Mouse (Mus musculus) brown adipose tissue, adult 24 weeks (tissue): Measurements from ENCODE around the gene Carnmt1. TPM values are rescaled to one million over a fixed set of nuclear protein-coding genes. Genes with fewer than 3 reads are reported as not detected.

Experiments used
- H3K27ac ChIP-seq: fragments of 200-500 bp; replicated peaks from 2 replicates; pipeline ENCODE4 v1.5.1; 2012; ENCODE audit warnings: low read depth, mild to moderate bottlenecking, low read length
- H3K4me1 ChIP-seq: fragments of 200-500 bp; 2 replicates; pipeline ENCODE4 v1.6.1; 2012; ENCODE audit warnings: low read length, mixed read lengths; ENCODE audit not compliant: control insufficient read depth, insufficient read depth, insufficient read length
- H3K4me3 ChIP-seq: fragments of 200-500 bp; 2 replicates; pipeline ENCODE4 v1.5.1; 2012; ENCODE audit warnings: low read depth, mild to moderate bottlenecking, low read length, moderate library complexity; ENCODE audit not compliant: insufficient read depth
- polyA plus RNA-seq: library from polyadenylated mRNA; stranded (reverse); fragments of >200 nt; gene quantifications from 2 replicates; pipeline ENCODE4 v1.2.4, GENCODE M21; 2012; ENCODE audit not compliant: missing spikeins, insufficient read depth, insufficient read length

Carnmt1 gene
- polyA plus RNA-seq, 1 experiment, result 24.6 TPM

DNA sequence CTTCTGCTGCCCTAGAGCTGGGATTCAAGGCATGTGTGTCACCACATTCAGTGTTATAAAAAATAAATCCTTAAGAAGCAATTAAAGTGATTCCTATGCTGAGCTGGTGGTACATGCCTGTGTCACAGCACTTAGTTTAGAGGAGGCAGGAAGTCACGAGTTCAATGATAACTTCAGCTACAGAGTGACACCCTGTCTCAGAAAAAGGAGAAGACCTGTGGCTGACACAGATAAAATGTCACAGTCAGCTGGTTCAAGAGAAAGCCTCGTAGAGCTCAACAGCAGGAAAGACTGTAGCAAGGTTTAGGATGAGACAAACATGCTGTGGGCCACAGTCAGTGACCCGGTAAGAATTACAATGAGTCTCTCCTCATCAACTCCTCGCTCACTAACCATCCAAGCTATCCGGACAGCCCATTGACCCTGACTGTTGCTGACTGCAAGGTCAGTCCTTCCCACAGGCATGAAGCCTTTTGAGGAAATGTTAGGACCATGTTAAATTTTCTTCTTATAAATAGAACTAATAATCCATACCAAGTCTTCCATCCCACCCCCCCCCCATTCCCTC, 23.6 kb upstream of the Carnmt1 start:
- H3K4me3 ChIP-seq, result no peak overlapping the region
- H3K27ac ChIP-seq, result no peak overlapping the region
- H3K4me1 ChIP-seq, result no peaks in the 10 kb centered on the region

DNA sequence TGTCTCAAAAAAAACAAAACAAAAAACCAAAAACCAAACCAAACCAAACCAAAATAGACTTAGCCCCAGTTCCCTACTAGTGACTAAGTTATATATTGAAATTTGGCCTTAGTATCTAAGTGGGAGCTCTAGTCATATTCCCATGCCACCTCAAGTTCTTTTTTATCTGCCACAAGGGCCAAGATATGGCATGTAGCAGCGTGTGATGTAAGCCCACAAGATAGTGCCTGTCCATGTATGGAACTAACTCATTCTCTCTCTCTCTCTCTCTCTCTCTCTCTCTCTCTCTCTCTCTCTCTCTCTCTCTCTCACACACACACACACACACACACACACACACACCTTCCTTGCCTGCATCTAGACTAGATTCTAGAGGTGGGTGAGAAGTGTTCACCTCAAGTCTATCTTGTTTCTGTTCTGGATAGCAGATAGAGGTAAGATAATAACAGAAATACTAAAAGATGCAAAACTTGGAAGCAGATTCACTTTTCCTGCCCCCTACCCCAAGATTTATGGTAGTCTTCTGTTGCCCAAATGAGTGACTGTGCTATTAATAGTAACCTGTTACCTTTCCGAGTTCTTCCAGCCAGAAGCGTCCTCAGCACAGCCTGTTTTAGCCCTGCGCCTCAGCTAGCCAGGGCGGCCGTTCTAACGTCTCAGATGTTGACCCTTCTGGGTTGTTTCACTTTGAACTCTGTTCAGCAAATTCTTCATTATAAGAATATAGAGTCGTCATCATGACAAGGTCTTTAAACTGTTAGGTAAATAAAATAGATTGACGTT, 22.6 kb upstream of the Carnmt1 start:
- no peak overlapping the region for H3K4me3 ChIP-seq
- H3K27ac ChIP-seq, result no peak overlapping the region
- no peaks in the 10 kb centered on the region for H3K4me1 ChIP-seq

DNA sequence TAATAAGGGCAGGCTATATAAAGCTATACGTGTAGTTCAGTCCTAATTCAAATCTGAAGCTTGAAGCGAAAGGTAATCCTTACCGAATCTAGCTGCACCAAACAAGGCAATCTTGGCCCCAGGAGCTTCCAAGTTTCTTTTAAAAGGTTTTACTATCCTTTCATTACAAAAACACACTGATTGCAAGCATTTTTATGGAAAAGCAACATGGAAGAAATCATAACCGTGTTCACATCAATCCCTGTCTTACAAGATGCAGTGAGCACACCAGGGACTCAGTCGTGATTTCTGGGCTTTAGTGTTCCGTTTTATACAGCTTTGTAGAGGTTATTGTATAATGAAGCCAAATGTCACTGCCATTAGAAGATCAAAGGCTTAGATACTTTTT, 22.0 kb upstream of the Carnmt1 start:
- Histone ChIP-seq H3K4me1 (no peaks in the 10 kb centered on the region), H3K27ac (no peak overlapping the region), H3K4me3 (no peak overlapping the region)

DNA sequence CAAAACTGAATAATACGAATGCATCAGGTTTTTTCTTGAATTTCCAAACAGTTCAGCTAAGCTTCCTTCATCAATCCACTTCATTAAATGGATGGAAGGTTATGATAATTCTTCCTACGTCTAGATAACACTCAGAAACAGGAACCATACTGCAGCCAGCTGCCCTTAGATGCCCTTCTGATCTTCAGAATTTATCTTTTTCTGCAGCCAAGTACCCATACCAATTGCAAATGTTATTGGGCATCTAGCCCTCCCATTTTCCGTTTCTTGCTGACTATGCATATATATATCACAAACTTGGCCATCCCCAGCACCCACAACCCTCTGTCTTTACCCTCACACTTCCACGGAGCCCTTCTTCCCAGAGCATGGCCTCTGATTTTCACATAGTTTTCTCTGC, 20.6 kb upstream of the Carnmt1 start:
- H3K4me1 ChIP-seq, result no peaks in the 10 kb centered on the region
- H3K4me3 ChIP-seq, result no peak overlapping the region
- H3K27ac ChIP-seq, result no peak overlapping the region

DNA sequence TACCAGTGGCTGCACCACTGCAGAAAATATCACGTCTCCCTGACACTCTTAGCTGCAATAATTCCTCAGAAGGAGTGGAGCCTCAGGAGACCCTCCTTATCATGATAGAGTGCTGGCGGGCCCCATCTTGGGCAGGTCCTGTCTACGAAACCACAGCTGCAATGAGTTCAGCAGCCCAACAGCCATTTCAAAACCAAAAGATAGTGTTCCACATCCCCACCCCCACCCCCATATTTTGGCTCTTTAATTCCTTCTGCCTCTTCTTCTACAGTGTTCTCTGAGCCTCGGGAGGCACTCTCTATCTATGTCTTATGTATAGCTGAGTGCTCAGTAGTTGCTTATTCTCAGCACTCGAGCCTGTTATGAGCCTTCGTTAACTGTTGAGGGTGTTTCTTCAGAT, 20.1 kb upstream of the Carnmt1 start:
- Histone ChIP-seq H3K4me3 (no peak overlapping the region), H3K27ac (no peak overlapping the region), H3K4me1 (no peaks in the 10 kb centered on the region)

DNA sequence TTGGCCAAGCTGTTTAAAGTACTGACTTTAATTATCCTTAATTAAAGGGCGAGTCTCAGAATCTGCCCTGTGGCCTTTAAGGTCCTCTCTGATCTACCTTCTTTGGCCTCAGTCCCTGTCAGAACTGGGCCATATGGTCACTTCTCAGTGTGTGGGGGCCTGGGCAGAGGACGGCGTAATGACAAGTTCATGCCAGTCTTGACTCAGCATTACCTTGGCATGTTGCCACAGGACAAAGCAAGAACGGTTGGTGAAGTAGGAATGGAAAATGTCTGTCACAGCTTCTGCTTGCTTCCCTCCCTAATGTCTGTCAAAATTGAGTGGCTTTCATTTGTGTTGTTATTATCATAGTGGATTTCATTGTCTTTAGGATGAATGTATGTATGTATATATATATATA, 18.0 kb upstream of the Carnmt1 start:
- Histone ChIP-seq H3K27ac (no peak overlapping the region), H3K4me3 (no peak overlapping the region), H3K4me1 (no peaks in the 10 kb centered on the region)

DNA sequence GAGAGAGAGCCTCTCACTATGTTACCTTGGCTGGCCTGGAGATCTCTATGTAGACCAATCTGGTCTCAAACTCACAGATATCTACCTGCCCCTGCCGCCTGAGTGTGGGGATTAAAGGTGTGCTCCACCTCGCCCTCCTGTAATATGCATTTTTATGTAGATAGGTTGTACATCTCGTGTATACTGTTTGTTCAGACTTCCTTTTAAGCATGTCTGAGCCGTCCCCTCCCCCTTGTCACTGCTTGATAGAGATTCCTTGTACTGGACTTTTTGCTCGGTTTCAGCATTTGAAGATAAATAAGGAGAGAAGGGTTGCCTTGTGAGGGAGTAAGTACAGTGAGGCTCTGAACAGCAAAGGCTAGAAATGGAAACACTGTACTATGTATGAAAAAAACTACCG, 17.5 kb upstream of the Carnmt1 start:
- no peak overlapping the region for H3K27ac ChIP-seq

DNA sequence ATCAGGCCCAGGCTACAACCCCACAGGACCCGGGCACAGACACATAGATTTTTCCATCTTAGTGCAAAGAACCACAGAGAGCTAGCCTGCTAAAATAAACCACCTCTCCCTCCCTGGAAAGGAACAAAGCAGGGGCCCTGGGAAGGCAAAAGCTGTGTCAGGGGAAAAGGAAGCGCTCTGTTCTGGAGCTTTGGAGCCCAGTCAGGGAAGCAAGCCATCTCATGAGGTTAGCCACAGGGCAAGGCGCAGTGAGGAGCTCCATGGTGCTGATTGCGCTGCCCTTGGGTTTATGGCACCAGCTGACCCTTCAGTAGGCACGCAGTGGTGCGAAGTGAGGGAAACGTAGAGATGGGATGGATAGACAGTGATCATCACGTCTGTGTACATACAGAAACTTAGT, 16.2 kb upstream of the Carnmt1 start:
- Histone ChIP-seq H3K4me3 (no peak overlapping the region), H3K4me1 (no peaks in the 10 kb centered on the region), H3K27ac (no peak overlapping the region)

More for the DNA sequence above, 17.5 kb upstream of the Carnmt1 start:
- no peaks in the 10 kb centered on the region for H3K4me1 ChIP-seq
- no peak overlapping the region for H3K4me3 ChIP-seq

DNA sequence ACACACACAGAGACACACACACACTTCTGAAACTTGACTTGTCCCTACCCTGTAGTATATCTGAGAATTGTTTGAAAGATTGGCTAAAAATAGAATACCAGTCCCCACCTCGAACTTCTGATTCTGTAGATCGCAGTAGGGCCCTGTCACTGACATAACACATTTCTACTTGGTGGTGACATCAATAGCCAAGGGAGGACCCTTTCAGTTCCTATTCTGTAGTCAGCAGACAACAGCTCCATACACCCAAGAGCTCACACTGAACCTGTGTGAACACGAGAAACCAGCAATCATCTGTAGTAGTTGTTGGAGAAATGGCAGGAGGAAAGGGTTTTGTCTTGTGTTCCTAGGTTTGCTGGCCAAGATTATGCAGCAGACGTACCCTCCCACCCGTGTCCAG, 15.6 kb upstream of the Carnmt1 start:
- H3K4me3 ChIP-seq, result no peak overlapping the region
- H3K27ac ChIP-seq, result no peak overlapping the region
- no peaks in the 10 kb centered on the region for H3K4me1 ChIP-seq

DNA sequence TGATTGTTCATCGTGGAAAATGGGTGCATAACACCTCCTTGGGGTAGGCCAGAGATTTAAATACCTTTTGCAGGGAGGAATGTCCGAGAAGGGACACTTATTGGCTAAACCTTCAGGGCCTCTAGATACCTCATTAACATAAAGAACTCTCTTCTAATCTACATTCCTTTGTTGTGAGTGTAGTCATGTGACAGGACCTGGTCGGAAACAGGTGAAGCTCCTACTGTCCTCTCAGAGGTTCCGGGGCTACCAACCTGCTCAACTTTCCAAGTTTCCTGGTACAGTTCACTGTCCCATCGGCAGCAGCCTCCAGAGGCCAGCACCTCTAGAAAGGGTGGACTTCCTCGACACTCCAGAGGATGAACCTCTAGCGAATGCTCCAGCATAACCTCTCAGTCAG, 14.6 kb upstream of the Carnmt1 start:
- H3K27ac ChIP-seq, result no peak overlapping the region
- no peaks in the 10 kb centered on the region for H3K4me1 ChIP-seq
- no peak overlapping the region for H3K4me3 ChIP-seq

DNA sequence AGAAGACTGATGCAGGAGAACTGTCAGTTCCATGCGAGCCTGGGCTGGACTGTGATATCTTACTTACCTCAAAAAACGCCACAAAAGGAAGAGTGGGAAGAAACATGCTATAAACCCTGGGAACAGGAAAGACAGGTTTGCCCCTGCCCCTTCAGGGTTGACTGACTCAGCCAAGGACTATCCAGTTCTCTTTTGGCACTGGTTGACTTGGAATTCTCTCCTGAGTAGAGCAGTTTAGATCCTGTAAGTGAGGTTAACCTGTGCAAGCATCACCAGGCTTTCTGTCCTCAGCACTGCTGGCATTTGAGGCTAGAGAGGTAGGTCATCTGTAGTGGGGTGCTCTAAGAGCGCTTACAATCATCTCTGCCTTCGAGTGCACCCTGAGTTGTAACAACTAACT, 12.1 kb upstream of the Carnmt1 start:
- H3K4me1 ChIP-seq, result no peaks in the 10 kb centered on the region
- H3K27ac ChIP-seq, result no peak overlapping the region
- no peak overlapping the region for H3K4me3 ChIP-seq

DNA sequence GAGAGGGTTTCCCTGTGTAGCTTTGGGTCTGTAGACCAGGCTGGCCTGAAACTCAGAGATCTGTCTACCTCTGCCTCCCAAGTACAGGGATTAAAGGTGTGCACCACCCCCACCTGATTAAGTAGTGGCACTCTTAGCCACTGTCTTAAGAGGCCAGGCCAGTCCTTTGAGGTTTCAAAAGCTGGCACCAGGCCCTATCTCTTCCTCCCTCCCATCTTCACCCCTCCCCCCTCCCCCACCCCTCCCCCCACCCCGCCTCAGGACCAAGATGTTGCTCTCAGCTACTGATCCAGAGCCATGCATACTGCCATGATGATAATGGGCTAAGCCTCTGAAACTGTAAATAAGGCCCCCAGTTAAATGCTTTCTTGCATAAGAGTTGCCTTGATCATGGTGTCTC, 11.2 kb upstream of the Carnmt1 start:
- no peak overlapping the region for H3K27ac ChIP-seq
- no peaks in the 10 kb centered on the region for H3K4me1 ChIP-seq
- no peak overlapping the region for H3K4me3 ChIP-seq

DNA sequence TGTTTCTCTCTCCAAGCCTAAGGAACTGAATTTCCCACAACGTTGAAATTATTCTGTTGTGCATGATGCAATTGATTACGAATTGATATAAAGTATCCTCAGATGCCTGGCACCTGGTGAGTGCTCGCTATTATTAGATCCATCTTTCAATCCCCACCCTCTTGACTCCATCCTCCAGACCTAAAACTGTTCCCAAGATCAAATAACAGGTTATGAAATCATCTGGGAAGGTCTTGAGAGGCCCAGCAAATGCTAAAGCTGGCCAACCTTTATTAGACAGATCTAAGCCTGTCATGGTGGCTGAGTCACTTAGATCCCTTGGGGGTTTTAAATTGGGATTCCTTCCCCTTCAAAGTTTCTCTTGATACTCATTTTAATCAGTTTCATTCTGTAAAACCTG, 10.1 kb upstream of the Carnmt1 start:
- Histone ChIP-seq H3K27ac (no peak overlapping the region), H3K4me1 (no peaks in the 10 kb centered on the region), H3K4me3 (no peak overlapping the region)

DNA sequence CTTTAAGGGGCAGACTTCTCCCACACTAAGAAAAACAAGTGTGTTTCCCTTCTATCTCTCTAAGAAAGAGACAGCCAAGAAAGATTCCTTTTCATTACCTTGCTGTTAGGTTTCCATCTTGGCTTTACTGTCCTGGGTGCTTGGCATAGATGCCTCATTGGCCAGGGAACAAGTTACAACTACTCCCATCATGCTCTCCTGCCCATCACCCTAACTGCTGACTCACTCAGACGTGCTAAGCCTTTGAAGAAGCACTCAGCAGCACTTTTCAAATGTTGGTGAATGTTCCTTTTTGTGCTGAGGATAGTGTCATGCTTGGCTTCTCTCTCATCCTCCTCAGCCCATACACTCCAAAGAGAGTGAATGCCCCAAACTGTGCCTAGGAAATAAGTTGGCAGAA, 8.9 kb upstream of the Carnmt1 start:
- H3K4me3 ChIP-seq, result no peak overlapping the region
- no peak overlapping the region for H3K27ac ChIP-seq
- no peaks in the 10 kb centered on the region for H3K4me1 ChIP-seq

DNA sequence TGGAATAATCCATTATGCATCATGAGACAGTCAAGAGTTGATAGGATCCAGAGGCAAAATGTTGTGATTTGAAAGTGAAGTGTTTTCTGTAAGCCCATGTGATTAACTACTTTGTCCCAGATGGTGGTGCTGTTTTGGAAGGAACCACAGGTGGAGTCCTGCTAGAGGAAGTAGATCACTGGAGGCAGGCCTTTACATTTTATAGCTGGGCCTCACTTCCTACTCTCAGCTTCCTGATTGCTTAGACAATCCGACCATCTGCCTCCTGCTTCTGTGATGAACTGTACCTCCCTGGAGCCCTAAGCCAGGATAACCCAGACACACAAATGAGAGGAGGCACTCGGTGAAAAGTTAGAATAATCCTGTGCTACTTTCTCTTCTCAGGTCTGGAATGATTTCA, 6.7 kb upstream of the Carnmt1 start:
- H3K27ac ChIP-seq, result no peak overlapping the region
- no peaks in the 10 kb centered on the region for H3K4me1 ChIP-seq
- H3K4me3 ChIP-seq, result no peak overlapping the region

DNA sequence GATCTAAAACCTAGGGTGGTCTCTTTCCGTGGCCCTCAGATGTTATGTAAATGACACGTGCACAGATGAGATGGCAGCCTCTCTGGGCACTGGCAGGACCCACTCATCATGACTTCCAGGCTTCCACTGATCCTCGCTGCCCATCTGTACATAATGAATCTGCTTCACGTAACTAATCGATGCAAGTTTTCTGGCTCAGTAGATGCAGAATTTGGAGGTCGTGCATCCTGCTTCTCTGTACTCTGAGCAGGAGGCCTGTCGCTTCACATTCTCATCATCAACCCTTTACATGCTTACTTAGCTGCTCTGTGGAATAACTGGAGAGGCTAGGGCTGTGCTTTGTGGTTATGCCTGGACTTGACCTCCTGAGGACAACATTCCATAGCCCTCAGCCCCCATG, 3.6 kb upstream of the Carnmt1 start:
- H3K4me3 ChIP-seq, result no peak overlapping the region
- peaks cover 3% of the 10 kb centered on the region; the same call in 1 of the 2 replicates for H3K4me1 ChIP-seq
- no peak overlapping the region for H3K27ac ChIP-seq
